Comparison of ENCODE assay signal across 16 mouse cellular contexts in genomic region chr5:124836075-124836474, GRCm38 (mm10). TPM values are rescaled to one million over a fixed set of nuclear protein-coding genes. Genes with fewer than 3 reads are reported as not detected.
"Had no signal": no experiment of that assay in that cellular context is flagged by ENCODE, and none has a peak within 500 bp of the region (broad histone marks: within the 10 kb centered on the region; RNA-seq: fewer than 3 reads in every experiment).

No protein-coding gene starts in this region.

- ATAC-seq: liver, embryonic 12.5 days; midbrain, embryonic 15.5 days had no signal

- H3K9ac ChIP-seq: limb, embryonic 15.5 days; liver, embryonic 12.5 days; lung, embryonic 15.5 days; midbrain, embryonic 15.5 days; neural tube, embryonic 13.5 days; stomach, embryonic 15.5 days had no signal

- DNase-seq: kidney, adult 9 months; kidney, postnatal 36 days; lung, postnatal 14 days; retina, postnatal 1 day; right cerebral cortex, postnatal 14 days; thymus, postnatal 36 days had no signal

- H3K36me3 ChIP-seq: liver, embryonic 12.5 days; lung, embryonic 15.5 days; stomach, embryonic 15.5 days had no signal

- H3K27ac ChIP-seq: kidney, postnatal 0 days; limb, embryonic 15.5 days; liver, embryonic 12.5 days; lung, embryonic 15.5 days; macrophage; midbrain, embryonic 15.5 days; neural tube, embryonic 13.5 days; stomach, embryonic 15.5 days had no signal

- H3K4me1 ChIP-seq: limb, embryonic 15.5 days; liver, embryonic 12.5 days; lung, embryonic 15.5 days; midbrain, embryonic 15.5 days; stomach, embryonic 15.5 days had no signal

- H3K27me3 ChIP-seq: limb, embryonic 15.5 days; liver, embryonic 12.5 days; lung, embryonic 15.5 days; midbrain, embryonic 15.5 days; neural tube, embryonic 13.5 days; stomach, embryonic 15.5 days had no signal

- H3K4me3 ChIP-seq: limb, embryonic 15.5 days; liver, embryonic 12.5 days; lung, embryonic 15.5 days; megakaryocyte, embryonic 14.5 days; midbrain, embryonic 15.5 days; neural tube, embryonic 13.5 days; stomach, embryonic 15.5 days had no signal

- H3K9me3 ChIP-seq: limb, embryonic 15.5 days; liver, embryonic 12.5 days; lung, embryonic 15.5 days; megakaryocyte, embryonic 14.5 days; midbrain, embryonic 15.5 days; neural tube, embryonic 13.5 days; stomach, embryonic 15.5 days had no signal

- H3K4me2 ChIP-seq: limb, embryonic 15.5 days; liver, embryonic 12.5 days; lung, embryonic 15.5 days; midbrain, embryonic 11.5 days; midbrain, embryonic 15.5 days; neural tube, embryonic 13.5 days; stomach, embryonic 15.5 days had no signal

RNA-seq across cellular contexts. Expression of gene Ccdc92, which starts 26.1 kb away (rescaled TPM):
- polyA plus RNA-seq: macrophage had no signal
